Mouse (Mus musculus): Measurements from ENCODE around the gene Cntn5.

Gene Cntn5

GRCm38 (mm10) chr9:10904616-10905363 is at the start of gene Cntn5:
Gene Cntn5 (minus strand): TSS chr9:10904775.
- DNase-seq (ENCODE audit: low read depth in 1 of 2, low spot score in 2 of 2) = no peak

DNA sequence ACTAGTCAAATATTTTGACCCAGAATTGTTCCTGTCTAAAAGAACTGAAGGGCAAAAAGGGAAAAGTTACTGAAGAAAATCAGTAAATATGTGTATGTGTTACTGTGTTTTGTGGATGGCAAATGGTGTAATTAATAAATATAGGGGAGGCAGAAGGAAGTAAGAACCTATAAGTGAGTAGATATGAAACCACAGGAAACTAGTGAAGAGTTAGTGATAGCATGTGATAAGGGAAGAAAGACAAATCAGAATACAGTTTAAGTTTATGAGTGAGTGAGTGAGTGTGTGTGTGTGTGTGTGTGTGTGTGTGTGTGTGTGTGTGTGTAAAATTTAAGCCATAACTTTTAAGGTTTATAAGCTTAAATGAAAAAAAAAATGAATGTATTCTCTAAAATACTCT is 45.9 kb upstream of the Cntn5 start:
- no peak for DNase-seq (ENCODE audit: low read depth in 1 of 2, low spot score in 2 of 2)

- no peak for DNase-seq (ENCODE audit: low read depth in 1 of 2, low spot score in 2 of 2)
Measured at GRCm38 (mm10) chr9:10909573-10909972, 5.0 kb upstream of the Cntn5 start.

DNA sequence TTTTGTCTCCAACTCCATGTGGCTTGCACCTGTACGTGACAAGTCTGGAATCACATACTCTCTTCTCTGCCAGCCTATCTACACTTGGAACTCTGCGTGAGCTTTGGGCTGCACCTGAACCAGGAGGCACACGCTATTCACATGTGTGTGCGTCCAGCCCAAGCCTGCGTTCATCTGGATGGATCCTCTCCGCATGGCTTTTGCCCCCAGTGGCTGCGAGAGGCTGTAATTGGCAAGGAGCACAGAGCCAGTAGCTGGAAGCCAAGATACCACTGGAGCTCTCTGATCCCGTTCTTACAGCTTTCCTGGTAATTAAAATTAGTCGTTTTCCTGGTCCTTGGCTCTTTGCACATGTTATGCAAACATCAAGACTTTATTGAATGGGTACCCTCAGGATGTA is 1.1 kb upstream of the Cntn5 start:
- DNase-seq (ENCODE audit: low read depth in 1 of 2, low spot score in 2 of 2) = no peak

- no peak for DNase-seq (ENCODE audit: low read depth in 1 of 2, low spot score in 2 of 2)
Measured at GRCm38 (mm10) chr9:10879758-10880157, 24.8 kb downstream of the Cntn5 start.

DNA sequence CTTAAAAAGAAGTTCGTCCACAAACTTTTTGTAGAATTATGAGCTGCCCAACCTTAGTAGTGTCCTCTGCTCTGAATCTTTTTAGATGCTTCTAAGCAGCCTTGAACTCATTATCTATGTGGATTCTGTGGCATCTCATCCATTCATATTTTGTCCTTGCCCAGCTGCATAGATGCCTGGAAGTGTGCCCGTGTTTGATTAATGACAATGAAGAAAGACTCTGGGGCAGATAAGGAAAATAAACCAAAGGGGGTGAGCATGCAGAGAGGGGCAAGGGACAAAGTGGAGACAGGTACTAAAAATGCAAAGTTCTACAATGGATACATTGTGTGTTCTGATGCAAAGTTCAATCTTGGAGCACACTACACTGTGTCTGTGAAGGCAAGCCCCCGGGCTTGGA is 30.7 kb downstream of the Cntn5 start:
- no peak for DNase-seq (ENCODE audit: low read depth in 1 of 2, low spot score in 2 of 2)

DNA sequence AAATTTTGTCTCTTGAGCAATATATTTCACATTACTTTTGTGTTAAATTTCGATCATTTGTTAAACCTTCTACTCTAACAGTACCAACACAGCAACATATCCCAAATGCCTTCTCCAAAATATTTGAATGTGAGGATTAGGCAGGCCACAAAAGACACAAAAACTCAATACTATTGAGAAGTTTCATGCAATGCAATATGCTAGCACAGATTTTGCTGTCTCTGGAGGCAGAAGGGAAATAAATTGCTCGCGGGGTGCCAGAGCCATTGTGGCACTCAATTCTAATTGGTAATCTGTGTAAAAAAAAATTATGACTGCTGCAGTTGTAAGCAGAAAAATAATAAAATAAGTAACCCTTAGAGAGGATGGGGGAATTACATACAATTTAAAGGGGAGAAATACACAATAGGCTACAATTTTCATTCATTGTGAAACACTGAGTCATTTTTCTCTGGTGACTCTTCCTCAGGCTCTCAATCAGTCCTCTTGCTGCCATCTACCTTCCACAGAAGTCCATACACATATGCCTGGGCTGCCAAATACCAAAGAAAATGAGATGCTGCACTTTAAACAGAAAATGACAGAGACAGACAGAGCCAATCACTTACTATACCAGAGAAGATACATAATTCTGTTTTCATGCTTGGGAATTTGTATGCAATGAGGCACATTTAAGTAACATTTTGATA is 48.2 kb downstream of the Cntn5 start:
- DNase-seq (ENCODE audit: low read depth in 1 of 2, low spot score in 2 of 2) = no peak

GRCm38 (mm10) chr9:10816711-10817110 is 87.9 kb downstream of the Cntn5 start:
- no peak for DNase-seq (ENCODE audit: low read depth in 1 of 2, low spot score in 2 of 2)

GRCm38 (mm10) chr9:10797158-10797557 is 107.4 kb downstream of the Cntn5 start:
- no peak for DNase-seq (ENCODE audit: low read depth in 1 of 2, low spot score in 2 of 2)

DNA sequence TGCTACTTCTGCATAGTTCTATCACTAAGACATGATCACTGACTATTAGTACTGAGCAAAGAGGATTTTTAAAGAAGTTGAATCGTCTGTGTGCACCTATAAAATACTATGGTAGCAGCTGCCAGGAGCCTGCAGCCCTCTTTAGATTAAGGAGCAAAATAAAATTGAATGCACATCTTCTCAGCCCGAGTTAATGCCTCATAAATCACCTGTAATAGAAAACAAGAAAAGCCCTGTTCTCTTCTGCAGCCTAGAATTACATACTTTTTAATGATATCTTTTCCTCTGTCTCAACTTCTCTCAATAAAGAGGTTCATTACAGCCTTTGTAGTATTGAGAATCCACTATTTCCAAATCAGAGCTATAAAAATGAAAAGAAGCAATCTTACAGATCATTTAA is 109.5 kb downstream of the Cntn5 start:
- no peak for DNase-seq (ENCODE audit: low read depth in 1 of 2, low spot score in 2 of 2)

DNA sequence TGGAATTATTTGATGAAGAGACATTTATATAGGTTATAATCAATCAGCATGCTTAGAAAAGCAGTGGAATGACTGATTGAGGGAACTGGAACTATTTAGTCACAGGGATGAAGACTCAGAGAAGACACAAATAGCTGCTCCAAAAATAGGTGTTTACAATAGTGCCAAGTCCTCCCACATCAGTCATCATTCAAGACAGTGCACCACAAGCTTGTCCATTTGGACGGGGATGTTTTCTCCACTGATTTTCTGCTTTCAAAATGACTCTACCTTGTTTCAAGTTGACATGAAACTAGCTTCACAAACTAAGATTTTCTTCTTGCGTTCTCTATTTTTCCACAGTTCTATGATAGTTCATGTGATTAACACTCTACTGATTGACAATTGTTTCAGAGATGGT is 172.7 kb downstream of the Cntn5 start:
- no peak for DNase-seq (ENCODE audit: low read depth in 1 of 2, low spot score in 2 of 2)

DNA sequence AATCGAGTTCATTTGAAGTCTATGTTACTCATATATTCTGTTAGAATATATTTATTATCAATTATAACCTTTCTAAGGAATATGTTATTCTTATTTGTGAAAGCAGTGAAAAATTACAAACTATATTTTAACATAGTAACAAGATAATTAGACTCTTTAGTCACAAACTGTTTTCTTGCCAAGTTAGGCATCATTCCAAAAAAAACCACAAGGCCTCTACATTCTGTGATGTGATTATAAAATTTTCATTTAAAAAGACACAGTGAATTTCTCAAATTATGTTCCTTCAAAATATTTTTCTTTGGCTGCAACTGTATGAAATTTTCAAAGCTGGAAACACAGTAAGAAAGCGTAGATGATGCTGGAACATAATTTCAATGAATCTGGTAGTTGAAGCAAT is 180.4 kb downstream of the Cntn5 start:
- no peak for DNase-seq (ENCODE audit: low read depth in 1 of 2, low spot score in 2 of 2)

DNA sequence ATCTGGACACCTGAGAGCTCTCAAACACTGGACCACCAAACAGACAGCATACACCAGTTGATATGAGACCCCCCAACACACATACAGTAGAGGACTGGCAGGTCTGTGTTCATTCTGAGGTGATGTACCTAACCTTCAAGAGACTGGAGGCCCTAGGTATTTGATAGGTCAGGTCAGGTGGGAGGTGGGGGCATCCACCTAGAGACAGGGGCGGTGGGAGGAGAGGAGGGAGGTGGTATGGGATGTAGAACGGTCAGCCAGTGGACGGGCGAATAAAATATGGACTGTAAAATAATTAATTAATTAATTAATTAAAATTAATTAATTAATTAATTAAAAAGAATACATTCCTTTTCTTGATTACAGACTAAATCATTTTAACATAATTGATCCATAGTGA is 182.5 kb downstream of the Cntn5 start:
- DNase-seq (ENCODE audit: low read depth in 1 of 2, low spot score in 2 of 2) = no peak

- DNase-seq (ENCODE audit: low read depth in 1 of 2, low spot score in 2 of 2) = no peak
Measured at GRCm38 (mm10) chr9:10718986-10719385, 185.6 kb downstream of the Cntn5 start.

GRCm38 (mm10) chr9:10713641-10714040 is 190.9 kb downstream of the Cntn5 start:
- no peak for DNase-seq (ENCODE audit: low read depth in 1 of 2, low spot score in 2 of 2)

DNA sequence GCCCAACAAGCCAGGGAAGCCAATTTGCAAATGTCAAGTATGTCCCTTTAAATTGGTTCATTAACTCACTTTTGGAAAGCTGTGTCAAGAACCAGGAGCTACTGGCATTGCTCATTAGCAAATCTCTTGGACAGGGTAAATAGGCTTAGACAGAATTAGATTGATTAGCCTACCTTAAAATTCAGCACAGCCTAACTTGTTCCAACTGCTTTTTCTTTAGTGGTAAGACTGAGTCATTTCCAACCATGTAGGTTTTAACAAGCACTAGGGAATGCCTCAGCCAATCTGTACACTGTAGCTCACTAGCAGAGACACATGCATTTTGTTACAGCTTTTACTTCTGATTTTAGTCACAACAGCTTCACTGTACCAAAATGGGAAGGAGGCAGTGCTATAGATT is 222.9 kb downstream of the Cntn5 start:
- no peak for DNase-seq (ENCODE audit: low read depth in 1 of 2, low spot score in 2 of 2)

- no peak for DNase-seq (ENCODE audit: low read depth in 1 of 2, low spot score in 2 of 2)
Measured at GRCm38 (mm10) chr9:10681181-10681580, 223.4 kb downstream of the Cntn5 start.

DNA sequence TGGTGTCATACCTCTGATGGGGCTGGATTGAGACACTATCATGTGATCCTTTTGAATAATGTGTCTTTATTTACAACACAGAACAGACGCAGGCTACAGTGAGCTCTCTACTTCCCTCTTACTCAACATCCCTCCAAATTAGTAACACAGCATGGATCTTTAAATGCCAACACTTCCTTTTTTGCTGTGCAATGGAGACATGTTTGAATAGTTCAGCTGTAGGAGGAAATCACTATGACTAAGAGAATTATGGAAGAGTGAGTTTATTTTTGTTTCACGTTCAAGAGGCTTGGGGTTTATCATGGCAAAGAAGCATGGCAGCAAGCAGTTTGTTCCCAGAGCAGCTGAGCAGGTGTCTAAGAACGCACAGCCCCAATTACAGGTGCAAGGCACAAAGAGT is 235.9 kb downstream of the Cntn5 start:
- no peak for DNase-seq (ENCODE audit: low read depth in 1 of 2, low spot score in 2 of 2)

GRCm38 (mm10) chr9:10667438-10667837 is 237.1 kb downstream of the Cntn5 start:
- DNase-seq (ENCODE audit: low read depth in 1 of 2, low spot score in 2 of 2) = no peak

- DNase-seq (ENCODE audit: low read depth in 1 of 2, low spot score in 2 of 2) = no peak
Measured at GRCm38 (mm10) chr9:10665756-10666155, 238.8 kb downstream of the Cntn5 start.

DNA sequence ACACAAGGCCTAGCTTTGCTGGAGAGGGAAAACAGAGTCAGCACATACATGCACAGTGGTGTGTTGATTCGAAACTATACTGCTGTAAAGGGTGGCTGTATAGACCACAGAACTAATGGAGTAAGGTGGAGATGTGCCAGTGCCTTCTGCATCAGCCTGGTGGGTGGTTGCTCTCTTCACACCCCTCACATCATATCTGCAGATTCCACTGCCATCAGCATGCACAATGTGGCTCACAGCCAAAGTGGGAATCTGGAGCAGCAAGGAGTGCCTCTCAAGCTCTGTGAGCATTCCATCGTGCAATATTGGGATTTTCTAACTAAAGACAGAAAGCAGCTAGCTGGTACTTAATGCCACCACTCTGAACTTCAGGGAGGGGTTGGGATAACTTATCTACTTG is 241.5 kb downstream of the Cntn5 start:
- DNase-seq (ENCODE audit: low read depth in 1 of 2, low spot score in 2 of 2) = no peak

DNA sequence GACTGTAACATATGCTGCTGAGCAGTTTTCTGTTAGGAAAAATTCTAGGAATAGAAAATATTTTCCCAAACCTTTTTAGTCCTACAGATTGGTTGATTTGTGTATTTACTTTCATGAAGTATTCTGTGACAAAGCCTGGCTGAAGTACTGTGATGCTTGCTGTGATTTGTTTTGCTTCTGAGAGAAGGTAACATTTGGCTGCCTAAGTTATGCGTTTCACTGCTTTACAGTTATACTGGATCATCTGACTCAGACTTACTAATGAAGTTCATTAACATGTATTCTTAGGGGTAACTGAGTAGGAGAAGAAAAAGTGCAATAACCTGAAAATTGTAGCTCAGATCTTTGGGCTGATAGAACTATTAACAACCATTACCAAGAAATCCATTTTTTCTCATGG is 245.1 kb downstream of the Cntn5 start:
- DNase-seq (ENCODE audit: low read depth in 1 of 2, low spot score in 2 of 2) = no peak

GRCm38 (mm10) chr9:10658086-10658485 is 246.5 kb downstream of the Cntn5 start:
- no peak for DNase-seq (ENCODE audit: low read depth in 1 of 2, low spot score in 2 of 2)

All from monocyte, adult 2 months (primary cell).